Mouse (Mus musculus): ENCODE data around the gene Eif4h. TPM values are rescaled to one million over a fixed set of nuclear protein-coding genes. Genes with fewer than 3 reads are reported as not detected.

Gene Eif4h
- polyA plus RNA-seq, 1 experiment = 183 TPM

DNA sequence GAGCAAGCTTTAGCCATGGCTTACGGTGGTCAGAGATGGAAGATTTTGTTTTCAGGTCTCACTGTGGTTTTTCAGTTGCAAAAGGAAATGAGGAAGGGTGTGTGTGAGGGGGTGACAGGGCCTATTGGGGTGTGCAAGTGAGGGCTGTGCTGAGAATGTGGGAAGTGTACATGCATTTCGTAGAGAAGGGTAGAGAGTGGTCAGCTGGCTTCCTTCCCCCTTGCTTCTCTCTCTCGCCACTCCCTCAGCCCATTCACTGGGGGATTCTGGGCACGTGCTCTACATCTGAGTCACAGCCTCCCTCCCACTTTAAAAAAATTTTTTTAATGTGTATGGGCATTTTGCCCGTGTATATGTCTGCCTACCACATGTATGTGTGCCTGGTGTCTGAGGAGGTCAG is 32.2 kb downstream of the Eif4h start:
- TF ChIP-seq POLR2A (IDR thresholded peaks at IDR 0.05; ENCODE audit: control insufficient read depth, low read depth, low read length) (no peak), CTCF (IDR thresholded peaks at IDR 0.05; ENCODE audit: control insufficient read depth, insufficient read depth, insufficient replicate concordance, low read depth, low read length) (no peak)
- Histone ChIP-seq H3K4me3 (ENCODE audit: control insufficient read depth, low read depth, low read length) (no peak overlapping the region), H3K4me1 (ENCODE audit: control insufficient read depth, insufficient read depth, low read length) (peaks cover 9% of the 10 kb centered on the region), H3K27me3 (ENCODE audit: control insufficient read depth, insufficient read depth, low read length) (no peaks in the 10 kb centered on the region), H3K36me3 (ENCODE audit: control insufficient read depth, insufficient read depth, low read length) (no peaks in the 10 kb centered on the region), H3K27ac (ENCODE audit: control insufficient read depth, insufficient read depth, low read depth, low read length) (no peak overlapping the region)

DNA sequence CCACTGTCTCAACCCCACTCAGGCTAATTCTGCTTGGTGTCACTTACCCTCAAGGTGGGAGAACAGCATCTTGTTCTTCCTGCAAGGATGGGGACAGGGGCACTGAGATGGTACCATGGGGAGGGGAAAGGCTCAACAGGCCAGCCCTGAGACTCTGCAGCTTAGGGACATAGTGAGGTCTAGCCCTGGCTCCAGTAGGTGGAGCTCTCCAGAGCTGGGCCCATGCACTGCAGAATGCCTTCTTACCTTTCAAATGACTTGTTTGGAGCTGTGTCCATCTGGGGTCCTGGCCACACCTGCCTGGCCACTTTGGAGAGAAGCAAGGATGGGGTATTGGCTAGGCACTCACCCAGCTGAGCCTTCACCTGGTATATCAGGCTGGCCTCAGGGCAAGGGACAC is 33.0 kb downstream of the Eif4h start:
- TF ChIP-seq POLR2A (IDR thresholded peaks at IDR 0.05; ENCODE audit: control insufficient read depth, low read depth, low read length) (no peak), CTCF (IDR thresholded peaks at IDR 0.05; ENCODE audit: control insufficient read depth, insufficient read depth, insufficient replicate concordance, low read depth, low read length) (no peak)
- Histone ChIP-seq H3K36me3 (ENCODE audit: control insufficient read depth, insufficient read depth, low read length) (no peaks in the 10 kb centered on the region), H3K27ac (ENCODE audit: control insufficient read depth, insufficient read depth, low read depth, low read length) (no peak overlapping the region), H3K27me3 (ENCODE audit: control insufficient read depth, insufficient read depth, low read length) (no peaks in the 10 kb centered on the region), H3K4me1 (ENCODE audit: control insufficient read depth, insufficient read depth, low read length) (peaks cover 9% of the 10 kb centered on the region), H3K4me3 (ENCODE audit: control insufficient read depth, low read depth, low read length) (no peak overlapping the region)

DNA sequence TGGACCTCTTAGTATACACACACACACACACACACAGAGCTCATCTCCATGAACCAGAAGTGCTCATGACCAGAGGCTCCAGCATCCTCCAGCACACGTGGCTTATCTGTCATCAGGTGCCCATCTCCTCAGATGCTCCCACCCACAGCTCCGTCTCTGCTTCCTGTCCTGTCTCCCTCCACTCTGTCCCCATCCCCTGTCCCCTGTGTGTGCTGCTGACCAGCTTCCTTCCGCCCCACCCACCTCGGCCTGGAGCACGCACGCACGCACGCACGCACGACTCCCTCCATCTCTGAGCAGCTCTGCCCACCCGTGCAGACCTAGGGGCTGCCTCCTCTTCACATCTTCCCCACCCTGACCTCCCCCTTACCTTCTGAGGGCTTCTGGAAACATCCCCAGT is 34.9 kb downstream of the Eif4h start:
- no peak overlapping the region for H3K27ac ChIP-seq (ENCODE audit: control insufficient read depth, insufficient read depth, low read depth, low read length)
- peaks cover 5% of the 10 kb centered on the region; the same call in 1 of the 2 replicates for H3K4me1 ChIP-seq (ENCODE audit: control insufficient read depth, insufficient read depth, low read length)
- TF ChIP-seq POLR2A (IDR thresholded peaks at IDR 0.05; ENCODE audit: control insufficient read depth, low read depth, low read length) = no peak
- TF ChIP-seq CTCF (IDR thresholded peaks at IDR 0.05; ENCODE audit: control insufficient read depth, insufficient read depth, insufficient replicate concordance, low read depth, low read length) = no peak
- H3K4me3 ChIP-seq (ENCODE audit: control insufficient read depth, low read depth, low read length) = no peak overlapping the region
- H3K27me3 ChIP-seq (ENCODE audit: control insufficient read depth, insufficient read depth, low read length) = no peaks in the 10 kb centered on the region
- H3K36me3 ChIP-seq (ENCODE audit: control insufficient read depth, insufficient read depth, low read length) = no peaks in the 10 kb centered on the region

DNA sequence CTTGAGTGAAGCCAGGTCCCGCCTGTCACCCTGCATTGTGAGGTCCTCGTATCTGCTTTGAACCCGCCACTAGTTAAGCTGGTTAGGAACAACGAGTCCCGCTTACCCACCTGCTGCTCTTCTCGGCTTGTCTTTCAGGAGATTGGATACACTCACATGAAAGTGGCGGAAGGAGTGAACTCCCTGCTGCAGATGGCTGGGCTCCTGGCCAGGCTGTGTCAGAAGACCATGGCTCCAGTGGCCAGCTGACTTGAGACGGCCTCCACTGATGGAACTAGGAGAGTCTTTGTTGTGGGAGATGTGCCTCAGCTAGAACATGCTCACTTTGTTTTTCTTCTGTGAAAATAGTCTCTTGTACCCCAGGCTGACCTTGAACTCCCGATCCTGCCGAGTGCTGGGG is 41.6 kb downstream of the Eif4h start:
- Histone ChIP-seq H3K27me3 (ENCODE audit: control insufficient read depth, insufficient read depth, low read length) (no peaks in the 10 kb centered on the region), H3K4me3 (ENCODE audit: control insufficient read depth, low read depth, low read length) (no peak overlapping the region), H3K27ac (ENCODE audit: control insufficient read depth, insufficient read depth, low read depth, low read length) (no peak overlapping the region), H3K36me3 (ENCODE audit: control insufficient read depth, insufficient read depth, low read length) (no peaks in the 10 kb centered on the region), H3K4me1 (ENCODE audit: control insufficient read depth, insufficient read depth, low read length) (no peaks in the 10 kb centered on the region)
- TF ChIP-seq CTCF (IDR thresholded peaks at IDR 0.05; ENCODE audit: control insufficient read depth, insufficient read depth, insufficient replicate concordance, low read depth, low read length) (no peak), POLR2A (IDR thresholded peaks at IDR 0.05; ENCODE audit: control insufficient read depth, low read depth, low read length) (no peak)

DNA sequence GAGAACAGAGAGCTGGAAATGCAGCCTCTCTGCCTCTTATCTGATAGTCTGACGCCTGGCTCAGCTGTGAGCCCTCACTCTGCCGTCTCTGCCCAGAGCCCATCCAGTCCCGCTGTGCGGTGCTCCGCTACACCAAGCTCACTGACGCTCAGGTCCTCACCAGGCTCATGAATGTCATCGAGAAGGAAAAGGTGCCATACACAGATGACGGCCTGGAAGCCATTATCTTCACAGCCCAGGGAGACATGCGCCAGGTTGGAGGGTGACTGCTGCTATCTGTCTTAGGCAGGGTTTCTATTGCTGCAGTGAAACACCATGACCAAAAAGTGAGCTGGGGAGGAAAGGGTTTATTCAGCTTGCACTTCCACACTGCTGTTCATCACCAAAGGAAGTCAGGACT is 46.2 kb downstream of the Eif4h start:
- TF ChIP-seq POLR2A (IDR thresholded peaks at IDR 0.05; ENCODE audit: control insufficient read depth, low read depth, low read length) = no peak
- no peak for TF ChIP-seq CTCF (IDR thresholded peaks at IDR 0.05; ENCODE audit: control insufficient read depth, insufficient read depth, insufficient replicate concordance, low read depth, low read length)
- H3K4me3 ChIP-seq (ENCODE audit: control insufficient read depth, low read depth, low read length) = no peak overlapping the region
- H3K36me3 ChIP-seq (ENCODE audit: control insufficient read depth, insufficient read depth, low read length) = no peaks in the 10 kb centered on the region
- no peaks in the 10 kb centered on the region for H3K27me3 ChIP-seq (ENCODE audit: control insufficient read depth, insufficient read depth, low read length)
- H3K4me1 ChIP-seq (ENCODE audit: control insufficient read depth, insufficient read depth, low read length) = no peaks in the 10 kb centered on the region; the same call in 1 of the 2 replicates
- no peak overlapping the region for H3K27ac ChIP-seq (ENCODE audit: control insufficient read depth, insufficient read depth, low read depth, low read length)

DNA sequence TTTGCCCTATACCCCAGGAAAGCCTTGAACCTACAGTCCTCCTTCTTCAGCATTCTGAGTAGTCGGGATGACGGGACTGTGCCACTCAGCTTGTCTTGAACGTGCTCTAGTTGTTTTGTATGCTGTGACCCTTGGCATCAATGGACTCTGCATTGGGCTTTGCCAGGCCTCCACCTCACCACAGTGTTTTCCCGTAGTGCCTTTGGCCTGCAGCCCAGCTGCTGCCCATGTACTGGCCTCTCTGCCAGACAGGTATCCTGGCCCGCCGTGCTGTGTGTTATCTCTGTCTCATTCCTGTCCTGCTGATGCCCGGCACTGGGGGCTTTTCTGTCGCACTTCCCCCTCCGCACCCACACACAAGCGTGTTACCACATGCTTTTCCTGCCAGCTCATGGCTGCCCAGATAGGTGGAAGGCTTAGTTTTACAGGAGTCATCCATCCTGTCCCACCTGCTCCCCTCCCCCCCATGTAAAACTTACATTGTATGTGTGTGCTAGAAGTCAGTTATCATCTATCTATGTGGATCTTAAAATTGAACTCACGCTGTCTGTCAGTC is 47.2 kb downstream of the Eif4h start:
- H3K4me1 ChIP-seq (ENCODE audit: control insufficient read depth, insufficient read depth, low read length) = no peaks in the 10 kb centered on the region; the same call in 1 of the 2 replicates
- no peaks in the 10 kb centered on the region for H3K27me3 ChIP-seq (ENCODE audit: control insufficient read depth, insufficient read depth, low read length)
- no peak overlapping the region; the same call in 1 of the 2 replicates for H3K4me3 ChIP-seq (ENCODE audit: control insufficient read depth, low read depth, low read length)
- peak overlapping the region; percentile 39; the same call in 1 of the 2 replicates for H3K27ac ChIP-seq (ENCODE audit: control insufficient read depth, insufficient read depth, low read depth, low read length)
- no peaks in the 10 kb centered on the region for H3K36me3 ChIP-seq (ENCODE audit: control insufficient read depth, insufficient read depth, low read length)
- no peak for TF ChIP-seq POLR2A (IDR thresholded peaks at IDR 0.05; ENCODE audit: control insufficient read depth, low read depth, low read length)

DNA sequence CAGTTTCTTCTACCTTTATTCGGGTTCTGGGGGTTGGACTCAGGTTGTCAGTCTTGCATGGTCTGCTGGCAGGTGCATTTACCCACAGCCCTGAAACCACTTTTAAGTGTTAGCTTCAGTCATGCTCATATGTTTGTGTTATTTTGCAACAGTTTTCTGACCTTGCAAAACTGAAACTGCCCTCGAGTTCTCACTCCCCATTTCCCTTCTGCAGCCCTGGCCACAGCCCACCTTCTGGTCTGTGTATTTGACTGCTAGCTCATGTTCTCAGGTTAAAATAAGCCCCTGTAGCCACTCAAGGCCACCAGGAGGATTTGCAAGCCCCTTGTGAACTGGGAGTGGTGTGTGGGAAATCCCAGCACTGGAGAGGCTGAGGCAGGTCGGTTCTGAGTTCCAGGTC is 49.4 kb downstream of the Eif4h start:
- no peak overlapping the region for H3K4me3 ChIP-seq (ENCODE audit: control insufficient read depth, low read depth, low read length)
- no peaks in the 10 kb centered on the region for H3K27me3 ChIP-seq (ENCODE audit: control insufficient read depth, insufficient read depth, low read length)
- no peaks in the 10 kb centered on the region for H3K36me3 ChIP-seq (ENCODE audit: control insufficient read depth, insufficient read depth, low read length)
- TF ChIP-seq POLR2A (IDR thresholded peaks at IDR 0.05; ENCODE audit: control insufficient read depth, low read depth, low read length) (no peak), CTCF (IDR thresholded peaks at IDR 0.05; ENCODE audit: control insufficient read depth, insufficient read depth, insufficient replicate concordance, low read depth, low read length) (no peak)
- H3K27ac ChIP-seq (ENCODE audit: control insufficient read depth, insufficient read depth, low read depth, low read length) = no peak overlapping the region
- H3K4me1 ChIP-seq (ENCODE audit: control insufficient read depth, insufficient read depth, low read length) = no peaks in the 10 kb centered on the region; the same call in 1 of the 2 replicates

DNA sequence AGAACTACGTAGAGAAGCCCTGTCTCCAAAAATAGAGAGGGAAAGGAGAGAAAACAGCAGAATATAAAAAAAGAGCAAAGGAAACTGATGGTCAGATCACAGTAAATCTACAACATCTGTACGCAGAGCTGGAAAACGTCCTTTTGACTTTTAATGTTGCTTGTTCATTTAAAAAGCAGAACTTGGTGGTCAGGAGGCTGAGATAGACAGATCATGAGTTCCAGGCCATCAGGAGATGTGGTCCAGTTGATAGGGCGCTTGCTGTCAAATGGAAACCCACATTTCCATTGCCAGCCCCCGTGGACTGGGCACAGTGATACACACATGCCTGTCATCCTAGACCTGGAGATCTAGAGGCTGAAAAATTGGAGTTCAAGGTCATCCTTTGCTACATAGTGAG is 54.5 kb downstream of the Eif4h start:
- Histone ChIP-seq H3K4me1 (ENCODE audit: control insufficient read depth, insufficient read depth, low read length) (no peaks in the 10 kb centered on the region; the same call in 1 of the 2 replicates), H3K27me3 (ENCODE audit: control insufficient read depth, insufficient read depth, low read length) (no peaks in the 10 kb centered on the region), H3K36me3 (ENCODE audit: control insufficient read depth, insufficient read depth, low read length) (no peaks in the 10 kb centered on the region), H3K27ac (ENCODE audit: control insufficient read depth, insufficient read depth, low read depth, low read length) (no peak overlapping the region), H3K4me3 (ENCODE audit: control insufficient read depth, low read depth, low read length) (no peak overlapping the region)
- TF ChIP-seq CTCF (IDR thresholded peaks at IDR 0.05; ENCODE audit: control insufficient read depth, insufficient read depth, insufficient replicate concordance, low read depth, low read length) (no peak), POLR2A (IDR thresholded peaks at IDR 0.05; ENCODE audit: control insufficient read depth, low read depth, low read length) (no peak)

Measured in testis, adult 2 months (tissue).